Mouse (Mus musculus) MEL (cell line): Measurements from ENCODE around the gene Ikzf3. TPM values are rescaled to one million over a fixed set of nuclear protein-coding genes. Genes with fewer than 3 reads are reported as not detected.

ENCODE experiments used
- DNase-seq: peaks from one replicate; pipeline ENCODE4 v3.0.0; 2011; ENCODE audit warnings: low read depth, low spot score
- H3K27ac ChIP-seq: 2 replicates; pipeline ENCODE4 v1.5.1; 2012; ENCODE audit warnings: low read depth, mild to moderate bottlenecking, control low read depth, low read length, moderate library complexity; ENCODE audit not compliant: control insufficient read depth
- H3K27me3 ChIP-seq, 2 experiments: fragments of 150-350 bp in 1 of 2; sonication (generic) in 1 of 2; 2 replicates each; pipeline ENCODE4 v1.6.1; 2012; ENCODE audit warnings: low read length in 2 of 2, mild to moderate bottlenecking in 2 of 2, improper control_type of control experiment in 1 of 2, moderate library complexity in 1 of 2; ENCODE audit not compliant: insufficient read depth in 2 of 2, control insufficient read depth in 1 of 2
- H3K36me3 ChIP-seq, 2 experiments: 2 replicates each; pipeline ENCODE4 v1.6.1; 2012 to 2014; ENCODE audit warnings: low read length in 2 of 2, improper control_type of control experiment in 1 of 2, inconsistent platforms in 1 of 2, mild to moderate bottlenecking in 1 of 2; ENCODE audit not compliant: insufficient read depth in 2 of 2, control insufficient read depth in 1 of 2
- H3K4me1 ChIP-seq, 2 experiments: fragments of 150-350 bp in 1 of 2; sonication (generic) in 1 of 2; 2 replicates each; pipeline ENCODE4 v1.6.1; 2012; ENCODE audit warnings: low read length in 2 of 2, improper control_type of control experiment in 1 of 2, mild to moderate bottlenecking in 1 of 2; ENCODE audit not compliant: insufficient read depth in 2 of 2, control insufficient read depth in 1 of 2
- H3K4me3 ChIP-seq, 2 experiments: fragments of 150-350 bp in 1 of 2; sonication (generic) in 1 of 2; 2 replicates each; pipeline ENCODE4 v1.5.1; 2012; ENCODE audit warnings: low read depth in 2 of 2, low read length in 2 of 2, mild to moderate bottlenecking in 2 of 2, moderate library complexity in 2 of 2, control low read depth in 1 of 2, improper control_type of control experiment in 1 of 2; ENCODE audit not compliant: control insufficient read depth in 1 of 2, insufficient read depth in 1 of 2
- H3K79me2 ChIP-seq: 2 replicates; pipeline ENCODE4 v1.6.1; 2012; ENCODE audit warnings: mild to moderate bottlenecking, low read length, moderate library complexity; ENCODE audit not compliant: control insufficient read depth, poor library complexity, insufficient read depth
- H3K9ac ChIP-seq: 2 replicates; pipeline ENCODE4 v1.6.1; 2012; ENCODE audit warnings: low read depth, mild to moderate bottlenecking, control low read depth, low read length, moderate library complexity; ENCODE audit not compliant: control insufficient read depth, poor library complexity, severe bottlenecking
- H3K9me3 ChIP-seq: fragments of 150-350 bp; sonication (generic); replicated peaks from 2 replicates; pipeline ENCODE4 v1.6.1; 2012; ENCODE audit warnings: mild to moderate bottlenecking, low read length, improper control_type of control experiment, moderate library complexity; ENCODE audit not compliant: insufficient read depth
- CHD2 ChIP-seq: IDR thresholded peaks from 2 replicates; pipeline ENCODE4 v1.6.1; 2011; ENCODE audit warnings: low read length, improper control_type of control experiment
- ELF1 ChIP-seq: IDR thresholded peaks from 2 replicates; pipeline ENCODE4 v1.6.1; 2014; ENCODE audit warnings: low read depth, mild to moderate bottlenecking, inconsistent platforms, low read length, improper control_type of control experiment, moderate library complexity
- ETS1 ChIP-seq: IDR thresholded peaks from 2 replicates; pipeline ENCODE4 v1.6.1; 2012; ENCODE audit warnings: low read depth, mild to moderate bottlenecking, inconsistent platforms, low read length, improper control_type of control experiment, moderate library complexity
- GABPA ChIP-seq: IDR thresholded peaks from 2 replicates; pipeline ENCODE4 v1.6.1; 2012; ENCODE audit warnings: low read depth, mild to moderate bottlenecking, inconsistent platforms, low read length, improper control_type of control experiment, moderate library complexity
- NRF1 ChIP-seq: IDR thresholded peaks from 2 replicates; pipeline ENCODE4 v1.6.1; 2014; ENCODE audit warnings: low read depth, mild to moderate bottlenecking, inconsistent platforms, low read length, improper control_type of control experiment, moderate library complexity; ENCODE audit not compliant: poor library complexity, insufficient read depth, severe bottlenecking
- POLR2AphosphoS2 ChIP-seq: IDR thresholded peaks from 2 replicates; pipeline ENCODE4 v1.6.1; 2011; ENCODE audit warnings: low read length, improper control_type of control experiment
- POLR2AphosphoS5 ChIP-seq: IDR thresholded peaks from 2 replicates; pipeline ENCODE4 v1.6.1; 2012; ENCODE audit warnings: low read depth, borderline replicate concordance, mild to moderate bottlenecking, inconsistent platforms, low read length, moderate library complexity, mixed read lengths
- TCF12 ChIP-seq: IDR thresholded peaks from 2 replicates; pipeline ENCODE4 v1.6.1; 2014; ENCODE audit warnings: low read depth, mild to moderate bottlenecking, inconsistent platforms, low read length, improper control_type of control experiment, moderate library complexity
- ZKSCAN1 ChIP-seq: IDR thresholded peaks from 2 replicates; pipeline ENCODE4 v1.6.1; 2012; ENCODE audit warnings: low read depth, mild to moderate bottlenecking, inconsistent platforms, low read length, improper control_type of control experiment, moderate library complexity
- ZMIZ1 ChIP-seq: IDR thresholded peaks from 2 replicates; pipeline ENCODE4 v1.6.1; 2012; ENCODE audit warnings: low read depth, mild to moderate bottlenecking, inconsistent platforms, low read length, improper control_type of control experiment, moderate library complexity
- ZNF384 ChIP-seq: IDR thresholded peaks from 2 replicates; pipeline ENCODE4 v1.6.1; 2012; ENCODE audit warnings: low read depth, mild to moderate bottlenecking, inconsistent platforms, low read length, improper control_type of control experiment
- polyA plus RNA-seq, 2 experiments: library from polyadenylated mRNA; stranded (reverse) in 1 of 2; unstranded in 1 of 2; fragments of >175 nt in 1 of 2; fragments of >200 nt in 1 of 2; gene quantifications; 2 replicates each; pipeline versions ENCODE4 v1.2.1 to v1.2.4; 2012; ENCODE audit warnings: low replicate concordance in 2 of 2, low read depth in 1 of 2; ENCODE audit not compliant: insufficient read length in 2 of 2, insufficient read depth in 1 of 2, missing spikeins in 1 of 2
- total RNA-seq: library from RNA; depleted of rRNA; stranded (reverse); fragments of 300-350 nt; gene quantifications from 2 replicates; pipeline ENCODE4 v1.2.3, GENCODE M21; 2012

Ikzf3 gene
- total and polyA plus RNA-seq, 3 experiments = 0.12 TPM; not detected in 2

- TF ChIP-seq ZNF384 (peak; percentile 32; the same call in 1 of the 2 replicates), ELF1 (peak; percentile 69), CHD2 (peak; percentile 74), ETS1 (peak; percentile 87)
Measured at GRCm38 (mm10) chr11:98586892-98587563, 41.2 kb upstream of the Ikzf3 start, which contains the start of gene Ormdl3 (continued).

- Histone ChIP-seq H3K9ac (peak overlapping the region; percentile 90), H3K27ac (peak overlapping the region; percentile 42), H3K9me3 (no peaks in the 10 kb centered on the region)
- DNase-seq = peak; percentile 47
- TF ChIP-seq TCF12 (no peak), POLR2AphosphoS2 (no peak), GABPA (no peak), CHD2 (no peak), ZKSCAN1 (no peak), ZMIZ1 (no peak), ZNF384 (peak; percentile 58; the same call in 1 of the 2 replicates)
- TF ChIP-seq, all 39 proteins: peak for 1
- peaks cover 2 to 54% of the 10 kb centered on the region in 2 experiments; a peak in 3 of 4 replicates for H3K36me3 ChIP-seq
- peak overlapping the region; percentile 82 to 83 for H3K4me3 ChIP-seq
- H3K27me3 ChIP-seq = no peaks in the 10 kb centered on the region; a peak in 1 of 4 replicates
- H3K79me2 ChIP-seq = peaks cover 30% of the 10 kb centered on the region
- peaks cover 39 to 61% of the 10 kb centered on the region in 2 experiments for H3K4me1 ChIP-seq
Measured at GRCm38 (mm10) chr11:98586087-98586891, 40.5 kb upstream of the Ikzf3 start.

DNA sequence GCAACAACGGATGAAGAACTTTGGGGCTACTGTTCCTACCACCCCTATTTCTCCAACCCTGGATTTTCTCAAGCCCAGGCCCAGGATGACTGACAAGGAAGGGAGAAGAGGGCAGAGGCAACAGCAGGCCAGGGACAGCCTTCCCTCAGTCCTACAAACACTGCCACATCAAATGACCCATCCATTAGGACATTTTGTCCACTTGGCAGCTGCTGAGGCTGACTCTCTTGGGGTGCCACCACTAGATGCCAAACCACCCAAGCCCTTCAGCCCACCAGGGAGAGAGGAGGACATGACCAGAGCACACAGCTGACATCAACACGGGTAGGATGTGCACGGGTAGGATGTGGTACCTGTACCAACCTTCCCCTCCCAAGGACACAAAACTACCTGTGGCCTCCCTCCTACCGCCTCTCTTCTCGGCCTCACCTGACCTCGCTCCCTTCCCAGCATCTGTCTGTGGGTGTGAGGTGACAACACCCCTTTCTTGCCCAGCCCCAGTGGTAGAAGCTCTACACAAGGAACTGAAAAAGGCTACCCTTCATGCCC lies 38.9 kb upstream of the Ikzf3 start:
- Histone ChIP-seq H3K9ac (peak overlapping the region; percentile 90), H3K9me3 (no peaks in the 10 kb centered on the region), H3K79me2 (peaks cover 30% of the 10 kb centered on the region), H3K4me1 (peaks cover 48 to 77% of the 10 kb centered on the region in 2 experiments), H3K4me3 (no peak overlapping the region), H3K27me3 (no peaks in the 10 kb centered on the region), H3K36me3 (peaks cover 2 to 70% of the 10 kb centered on the region in 2 experiments; a peak in 3 of 4 replicates), H3K27ac (peak overlapping the region; percentile 45)
- TF ChIP-seq NRF1 = no peak
- TF ChIP-seq POLR2AphosphoS5 = peak; percentile 57; the same call in 1 of the 2 replicates
- DNase-seq = no peak
